In genomic region chr15:27770513-27771196, GRCm38 (mm10) we compare ENCODE assay signal across 10 mouse cellular contexts.
DNase-seq lines count a peak whose midpoint lies in the region; ATAC-seq lines count a peak whose summit lies in the region.
"Had no signal": no experiment of that assay in that cellular context is flagged by ENCODE, and none has a peak within 500 bp of the region (broad histone marks: within the 10 kb centered on the region; RNA-seq: fewer than 3 reads in every experiment).

No protein-coding gene starts in this region.

- no peak overlapping the region for H3K4me3 ChIP-seq in embryonic facial prominence, embryonic 12.5 days
- H3K4me3 ChIP-seq in forebrain, embryonic 15.5 days: no peak overlapping the region
- H3K4me3 ChIP-seq in neural tube, embryonic 15.5 days (replicated peaks): no peak overlapping the region

- intact Hi-C loops in left cerebral cortex, postnatal 10 days (cut with DNase I): loop anchor here (5.0 kb wide), 1 partner anchor 37 kb away; no protein-coding TSS in a partner anchor

- peak; percentile 67; the same call in 1 of the 2 replicates for ATAC-seq in embryonic facial prominence, embryonic 12.5 days (ENCODE audit: insufficient number of reproducible peaks, insufficient read depth, low FRiP score, low TSS enrichment)
- ATAC-seq in forebrain, embryonic 15.5 days (replicated peaks): peak; percentile 42; the same call in 1 of the 2 replicates
- peak; percentile 60 for ATAC-seq in neural tube, embryonic 15.5 days (ENCODE audit: low FRiP score)

- H3K27ac ChIP-seq in embryonic facial prominence, embryonic 12.5 days: peak overlapping the region; percentile 84
- 0 out of 2 replicates have a peak overlapping the region, but pooled peaks have one; percentile 4 for H3K27ac ChIP-seq in forebrain, embryonic 15.5 days (replicated peaks)
- H3K27ac ChIP-seq in neural tube, embryonic 15.5 days (replicated peaks): peak overlapping the region; percentile 58
- H3K27ac ChIP-seq: macrophage had no signal

- no peak overlapping the region for H3K9ac ChIP-seq in embryonic facial prominence, embryonic 12.5 days
- H3K9ac ChIP-seq in forebrain, embryonic 15.5 days (replicated peaks): no peak overlapping the region
- no peak overlapping the region for H3K9ac ChIP-seq in neural tube, embryonic 15.5 days (replicated peaks)

- peaks cover 53% of the 10 kb centered on the region for H3K4me1 ChIP-seq in embryonic facial prominence, embryonic 12.5 days
- H3K4me1 ChIP-seq in forebrain, embryonic 15.5 days: peaks cover 16% of the 10 kb centered on the region
- peaks cover 30% of the 10 kb centered on the region for H3K4me1 ChIP-seq in neural tube, embryonic 15.5 days

- peak; percentile 41 for DNase-seq in lung, postnatal 10 days
- DNase-seq in lung, postnatal 4 days: no peak
- no peak for DNase-seq in gastrocnemius, postnatal 4 days (ENCODE audit: low spot score in 2 of 2)
- no peak for DNase-seq in left cerebral cortex, postnatal 10 days (ENCODE audit: extremely low spot score in 1 of 2, low spot score in 2 of 2)
- no peak for DNase-seq in cerebellum, adult 9-10 months
- DNase-seq: heart, postnatal 36 days had no signal

- no peak overlapping the region for H3K4me2 ChIP-seq in embryonic facial prominence, embryonic 12.5 days (replicated peaks)
- no peak overlapping the region for H3K4me2 ChIP-seq in forebrain, embryonic 15.5 days (replicated peaks)
- H3K4me2 ChIP-seq in neural tube, embryonic 15.5 days: no peak overlapping the region

- no peaks in the 10 kb centered on the region for H3K9me3 ChIP-seq in embryonic facial prominence, embryonic 12.5 days
- no peaks in the 10 kb centered on the region for H3K9me3 ChIP-seq in forebrain, embryonic 15.5 days
- H3K9me3 ChIP-seq in neural tube, embryonic 15.5 days (replicated peaks): no peaks in the 10 kb centered on the region

- no peaks in the 10 kb centered on the region for H3K27me3 ChIP-seq in embryonic facial prominence, embryonic 12.5 days
- H3K27me3 ChIP-seq in forebrain, embryonic 15.5 days: no peaks in the 10 kb centered on the region
- no peaks in the 10 kb centered on the region for H3K27me3 ChIP-seq in neural tube, embryonic 15.5 days (replicated peaks)

- 37% methylated on average over 12 of the region's 12 CpGs for WGBS in embryonic facial prominence, embryonic 12.5 days
- WGBS in forebrain, embryonic 15.5 days: 27% methylated on average over 12 of the region's 12 CpGs
- 42% methylated on average over 12 of the region's 12 CpGs for WGBS in neural tube, embryonic 15.5 days

- peaks cover 77% of the 10 kb centered on the region for H3K36me3 ChIP-seq in embryonic facial prominence, embryonic 12.5 days
- H3K36me3 ChIP-seq in forebrain, embryonic 15.5 days: peaks cover 59% of the 10 kb centered on the region
- H3K36me3 ChIP-seq in neural tube, embryonic 15.5 days: peaks cover 60% of the 10 kb centered on the region

Comparison
In these comparisons a context has a peak if more than half of its experiments do, and no peak if none do; other contexts are left out.
1. H3K27ac ChIP-seq: peak in every context shown above with its lines; median percentile 84 in embryonic facial prominence, embryonic 12.5 days; 58 in neural tube, embryonic 15.5 days; 4 in forebrain, embryonic 15.5 days.